Comparison of ENCODE assay signal across 9 mouse cellular contexts in the genomic region with DNA sequence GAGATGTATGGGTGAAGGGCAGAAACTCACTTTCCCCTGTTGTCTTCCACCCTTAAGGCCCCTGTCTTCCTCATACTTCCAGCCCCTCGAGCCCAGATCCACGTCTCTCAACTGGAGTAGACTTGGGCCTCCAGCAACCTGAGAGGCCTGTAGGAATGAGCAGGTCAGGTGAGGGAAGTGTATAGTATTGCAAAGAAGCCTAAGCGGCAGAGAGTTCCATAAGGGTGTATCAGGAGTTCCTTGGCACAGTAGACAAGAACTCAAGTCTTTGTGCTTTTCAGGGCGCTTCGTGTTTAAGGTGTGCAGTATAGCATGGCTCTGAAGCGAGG. TPM values are rescaled to one million over a fixed set of nuclear protein-coding genes. Genes with fewer than 3 reads are reported as not detected.
DNase-seq lines count a peak whose midpoint lies in the region; ATAC-seq and TF ChIP-seq lines count a peak whose summit lies in the region.
"Had no signal": no experiment of that assay in that cellular context is flagged by ENCODE, and none has a peak within 500 bp of the region (broad histone marks: within the 10 kb centered on the region; RNA-seq: fewer than 3 reads in every experiment).

No protein-coding gene starts in this region.

- 88% methylated on average over 6 of the region's 6 CpGs for WGBS in forebrain, embryonic 16.5 days
- 77% methylated on average over 6 of the region's 6 CpGs for WGBS in liver, embryonic 14.5 days (ENCODE audit: insufficient replicate concordance)

- H3K27me3 ChIP-seq in forebrain, embryonic 16.5 days (replicated peaks; ENCODE audit: control insufficient read depth, insufficient read depth, low read length) = peaks cover 2% of the 10 kb centered on the region; the same call in 1 of the 2 replicates
- peaks cover 15% of the 10 kb centered on the region for H3K27me3 ChIP-seq in liver, embryonic 14.5 days (ENCODE audit: control insufficient read depth, insufficient read depth, low read length)

- no peak for TF ChIP-seq CTCF in liver, embryonic 14.5 days (IDR thresholded peaks at IDR 0.05; ENCODE audit: low read depth)

- peak overlapping the region; percentile 88 for H3K4me2 ChIP-seq in forebrain, embryonic 16.5 days (ENCODE audit: low read length)
- H3K4me2 ChIP-seq in liver, embryonic 14.5 days (ENCODE audit: low read depth) = peak overlapping the region; percentile 92

- no peaks in the 10 kb centered on the region for H3K9me3 ChIP-seq in forebrain, embryonic 16.5 days (ENCODE audit: control insufficient read depth, low read length)
- H3K9me3 ChIP-seq in liver, embryonic 14.5 days (ENCODE audit: control insufficient read depth, low read length) = no peaks in the 10 kb centered on the region

- TF ChIP-seq EP300 in liver, embryonic 14.5 days (IDR thresholded peaks at IDR 0.05; ENCODE audit: low read depth) = no peak

- peak; percentile 92 for DNase-seq in heart, adult 11 months
- DNase-seq in heart, adult 18-20 months = no peak
- peak; percentile 11 for DNase-seq in 416B (ENCODE audit: low read depth)
- DNase-seq in liver, embryonic 14.5 days (ENCODE audit: low read depth in 3 of 3, low spot score in 3 of 3) = no peak
- no peak for DNase-seq in right cerebral cortex, postnatal 36 days (ENCODE audit: low spot score in 2 of 2)
- no peak for DNase-seq in Muller cell, postnatal 12 days (ENCODE audit: inconsistent ontology term)
- DNase-seq in right cerebral cortex, adult 2 months (ENCODE audit: low spot score in 2 of 2) = no peak

- H3K4me3 ChIP-seq in forebrain, embryonic 16.5 days (replicated peaks; ENCODE audit: low read length) = peak overlapping the region; percentile 46; the same call in 1 of the 2 replicates
- H3K4me3 ChIP-seq in liver, embryonic 14.5 days (ENCODE audit: insufficient read depth in 1 of 2, low read depth in 2 of 2, low read length in 2 of 2) = peak overlapping the region; percentile 53 to 58; a peak in 2 of 4 replicates

- H3K4me1 ChIP-seq in forebrain, embryonic 16.5 days (replicated peaks; ENCODE audit: control insufficient read depth, insufficient read depth, low read length) = peaks cover 25% of the 10 kb centered on the region
- peaks cover 19 to 22% of the 10 kb centered on the region in 2 experiments for H3K4me1 ChIP-seq in liver, embryonic 14.5 days (replicated peaks; ENCODE audit: control insufficient read depth in 2 of 2, insufficient read depth in 2 of 2, low read length in 1 of 2)

- no peak overlapping the region; the same call in 1 of the 2 replicates for H3K9ac ChIP-seq in forebrain, embryonic 16.5 days (replicated peaks; ENCODE audit: low read depth, low read length)
- no peak overlapping the region for H3K9ac ChIP-seq in liver, embryonic 14.5 days (replicated peaks)

- H3K36me3 ChIP-seq in forebrain, embryonic 16.5 days (ENCODE audit: control insufficient read depth, insufficient read depth) = no peaks in the 10 kb centered on the region
- no peaks in the 10 kb centered on the region for H3K36me3 ChIP-seq in liver, embryonic 14.5 days (replicated peaks; ENCODE audit: control insufficient read depth, insufficient read depth, low read depth)

- no peak for ATAC-seq in forebrain, embryonic 16.5 days
- no peak for ATAC-seq in liver, embryonic 14.5 days (ENCODE audit: insufficient read depth)

- H3K27ac ChIP-seq in forebrain, embryonic 16.5 days (ENCODE audit: low read length) = no peak overlapping the region
- no peak overlapping the region for H3K27ac ChIP-seq in liver, embryonic 14.5 days

RNA-seq across cellular contexts. Expression of gene Tedc1, which starts 1.5 kb away (rescaled TPM):
- total RNA-seq in heart, adult 18-20 months (2021) = under 1 TPM; 0.31 to 0.89 TPM
- polyA plus RNA-seq in forebrain, embryonic 16.5 days (2015; fragmentation: Nextera tagmentation; extraction: Ambion mirVana) = 20.2 and 21.5 TPM in 2 replicates
- polyA plus RNA-seq in liver, embryonic 14.5 days (2012; rRNA removed) = 8.2 and 12.0 TPM in 2 replicates
- polyA plus RNA-seq in liver, embryonic 14.5 days (2014; fragmentation: Nextera tagmentation; extraction: Ambion mirVana) = 6.4 and 6.8 TPM in 2 replicates

RNA-seq across cellular contexts. Expression of gene Crip1, which starts 8.6 kb away (rescaled TPM):
- 100 to 1,000 TPM; 191 to 201 TPM for total RNA-seq in heart, adult 18-20 months (2021)
- 30.6 and 35.2 TPM in 2 replicates for polyA plus RNA-seq in forebrain, embryonic 16.5 days (2015; fragmentation: Nextera tagmentation; extraction: Ambion mirVana)
- polyA plus RNA-seq in liver, embryonic 14.5 days (2012; rRNA removed) = 41.5 and 87.7 TPM in 2 replicates
- 100.0 and 101 TPM in 2 replicates for polyA plus RNA-seq in liver, embryonic 14.5 days (2014; fragmentation: Nextera tagmentation; extraction: Ambion mirVana)

RNA-seq across cellular contexts. Expression of gene Crip2, which starts 14.7 kb away (rescaled TPM):
- 1,000 to 10,000 TPM; 1,463 to 1,557 TPM for total RNA-seq in heart, adult 18-20 months (2021)
- polyA plus RNA-seq in forebrain, embryonic 16.5 days (2015; fragmentation: Nextera tagmentation; extraction: Ambion mirVana) = 426 and 444 TPM in 2 replicates
- polyA plus RNA-seq in liver, embryonic 14.5 days (2012; rRNA removed) = 29.3 and 37.4 TPM in 2 replicates
- 35.0 and 38.1 TPM in 2 replicates for polyA plus RNA-seq in liver, embryonic 14.5 days (2014; fragmentation: Nextera tagmentation; extraction: Ambion mirVana)

RNA-seq across cellular contexts. Expression of gene Tmem121, which starts 31.0 kb away (rescaled TPM):
- not detected for total RNA-seq in heart, adult 18-20 months (2021)
- 38.8 and 46.9 TPM in 2 replicates for polyA plus RNA-seq in forebrain, embryonic 16.5 days (2015; fragmentation: Nextera tagmentation; extraction: Ambion mirVana)
- 0.29 and 0.54 TPM in 2 replicates for polyA plus RNA-seq in liver, embryonic 14.5 days (2012; rRNA removed)
- 0.11 TPM in 1 of 2 replicates, not detected in the other for polyA plus RNA-seq in liver, embryonic 14.5 days (2014; fragmentation: Nextera tagmentation; extraction: Ambion mirVana)
- total RNA-seq: neutrophil, adult 5-6 weeks had no signal

RNA-seq across cellular contexts. Expression of gene Mta1, which starts 56.6 kb away (rescaled TPM):
- 10 to 100 TPM; 43.9 to 46.2 TPM for total RNA-seq in heart, adult 18-20 months (2021)
- 15.6 and 17.2 TPM in 2 replicates for polyA plus RNA-seq in forebrain, embryonic 16.5 days (2015; fragmentation: Nextera tagmentation; extraction: Ambion mirVana)
- polyA plus RNA-seq in liver, embryonic 14.5 days (2012; rRNA removed) = 22.4 and 22.6 TPM in 2 replicates
- polyA plus RNA-seq in liver, embryonic 14.5 days (2014; fragmentation: Nextera tagmentation; extraction: Ambion mirVana) = 4.7 and 6.3 TPM in 2 replicates

Comparison
In these comparisons a context has a peak if more than half of its experiments do, and no peak if none do; other contexts are left out.
1. DNase-seq: peak in heart, adult 11 months (single experiment) and 416B (single experiment); none in heart, adult 18-20 months (0 of 2), liver, embryonic 14.5 days (0 of 3), right cerebral cortex, postnatal 36 days (0 of 2), Muller cell, postnatal 12 days (single experiment) and right cerebral cortex, adult 2 months (0 of 2).
2. RNA of gene Crip2, which starts 14.7 kb away (polyA plus RNA-seq): 426 to 444 TPM in forebrain, embryonic 16.5 days; 29.3 to 38.1 TPM in liver, embryonic 14.5 days; every median in the first group is over 10 times any median in the second.